Mouse (Mus musculus) limb, embryonic 14.5 days (tissue): Measurements from ENCODE around the gene Gm6309. TPM values are rescaled to one million over a fixed set of nuclear protein-coding genes. Genes with fewer than 3 reads are reported as not detected.
"Not testable (repeated sequence)": the region's sequence is repeated elsewhere in the genome, so short reads cannot be mapped to it uniquely, and the experiment has no call there.

Experiments
- ATAC-seq: fragments of 200-750 bp; cut with Nextera tagmentation; 2 replicates; pipeline ENCODE4 v1.8.0; 2017; ENCODE audit warnings: low read depth, moderate number of reproducible peaks, moderate TSS enrichment; ENCODE audit not compliant: low FRiP score
- DNase-seq: peaks from one replicate; pipeline ENCODE4 v3.0.0-alpha.2; 2015; ENCODE audit warnings: low spot score
- H3K27ac ChIP-seq: fragments of 300-500 bp; sonication (generic); replicated peaks from 2 replicates; pipeline ENCODE4 v1.5.1; 2014; ENCODE audit warnings: low read depth, mild to moderate bottlenecking, low read length, moderate library complexity, mixed read lengths
- H3K27me3 ChIP-seq: fragments of 300-500 bp; sonication (generic); 2 replicates; pipeline ENCODE4 v1.6.1; 2014; ENCODE audit warnings: low read length, mixed read lengths; ENCODE audit not compliant: control insufficient read depth, insufficient read depth
- H3K36me3 ChIP-seq: fragments of 300-500 bp; sonication (generic); 2 replicates; pipeline ENCODE4 v1.6.1; 2014; ENCODE audit warnings: mild to moderate bottlenecking, low read length, moderate library complexity, mixed read lengths; ENCODE audit not compliant: control insufficient read depth, insufficient read depth
- H3K4me1 ChIP-seq: fragments of 300-500 bp; sonication (generic); 2 replicates; pipeline ENCODE4 v1.6.1; 2014; ENCODE audit warnings: antibody characterized with exemption, low read length, mixed read lengths; ENCODE audit not compliant: control insufficient read depth, insufficient read depth
- H3K4me2 ChIP-seq: fragments of 300-500 bp; sonication (generic); replicated peaks from 2 replicates; pipeline ENCODE4 v1.6.1; 2014; ENCODE audit warnings: low read depth, mild to moderate bottlenecking, low read length, moderate library complexity; ENCODE audit not compliant: severe bottlenecking
- H3K4me3 ChIP-seq: fragments of 300-500 bp; sonication (generic); replicated peaks from 2 replicates; pipeline ENCODE4 v1.5.1; 2014; ENCODE audit warnings: low read length
- H3K9ac ChIP-seq: fragments of 300-500 bp; sonication (generic); 2 replicates; pipeline ENCODE4 v1.6.1; 2014; ENCODE audit warnings: mild to moderate bottlenecking, low read depth, low read length, moderate library complexity; ENCODE audit not compliant: severe bottlenecking
- H3K9me3 ChIP-seq: fragments of 300-500 bp; sonication (generic); 2 replicates; pipeline ENCODE4 v1.6.1; 2016; ENCODE audit warnings: low read length; ENCODE audit not compliant: control insufficient read depth
- POLR2A ChIP-seq: fragments of 200-500 bp; IDR thresholded peaks from 2 replicates; pipeline ENCODE4 v1.8.0; 2012; ENCODE audit warnings: inconsistent platforms, mild to moderate bottlenecking, moderate library complexity, borderline replicate concordance; ENCODE audit not compliant: insufficient read depth, insufficient read length; ENCODE audit errors: extremely low read depth
- WGBS: fragments of 180-500 bp; shearing (Covaris S2); extraction: QIAGEN DNeasy Blood & Tissue Kit; methylation state at CpG from one replicate; pipeline ENCODE4 v1.1.7; 2014; 5-methylcytosine and 5-hydroxymethylcytosine counted together
- polyA plus RNA-seq, 2 experiments: library from polyadenylated mRNA; depleted of rRNA in 1 of 2; stranded (reverse) in 1 of 2; unstranded in 1 of 2; fragments of >200 nt; fragmentation: Nextera tagmentation in 1 of 2; extraction: Ambion mirVana in 1 of 2; gene quantifications; 2 replicates each; pipeline versions ENCODE4 v1.2.1 to v1.2.3; 2012 to 2014

Gene Gm6309
- polyA plus RNA-seq (2012; rRNA removed), result not detected in 2 replicates
- polyA plus RNA-seq (2014; fragmentation: Nextera tagmentation; extraction: Ambion mirVana), result not detected in 2 replicates

DNA sequence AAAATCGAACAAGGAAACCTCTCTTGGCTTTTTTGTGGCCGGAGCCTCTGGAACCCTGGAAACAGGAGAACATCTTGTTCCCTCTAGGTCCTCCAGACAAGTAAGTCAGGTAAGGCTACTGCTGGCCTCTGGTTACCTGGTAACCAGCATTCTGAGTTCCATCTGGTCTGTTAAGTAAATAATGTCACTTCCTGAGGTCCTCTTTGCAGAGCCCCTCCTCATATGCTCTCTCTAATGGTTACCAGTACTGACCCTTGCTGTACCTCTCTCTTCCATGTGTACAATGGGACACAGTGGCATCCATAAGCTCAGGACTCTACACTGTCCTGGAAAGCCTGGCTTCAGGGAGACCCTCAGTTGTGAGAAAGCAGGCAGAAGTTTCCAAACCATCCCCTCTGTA lies at the start of gene Gm6309:
Gene Gm6309, minus strand, starts transcription at position 101 of the 400 bp plus-strand sequence.
- H3K27ac ChIP-seq, ATAC-seq, H3K27me3 ChIP-seq, H3K4me3 ChIP-seq, DNase-seq, H3K4me1 ChIP-seq, H3K9ac ChIP-seq, H3K4me2 ChIP-seq, H3K36me3 ChIP-seq, H3K9me3 ChIP-seq: not testable (repeated sequence)
- 79% methylated on average over 2 of the region's 2 CpGs for WGBS

DNA sequence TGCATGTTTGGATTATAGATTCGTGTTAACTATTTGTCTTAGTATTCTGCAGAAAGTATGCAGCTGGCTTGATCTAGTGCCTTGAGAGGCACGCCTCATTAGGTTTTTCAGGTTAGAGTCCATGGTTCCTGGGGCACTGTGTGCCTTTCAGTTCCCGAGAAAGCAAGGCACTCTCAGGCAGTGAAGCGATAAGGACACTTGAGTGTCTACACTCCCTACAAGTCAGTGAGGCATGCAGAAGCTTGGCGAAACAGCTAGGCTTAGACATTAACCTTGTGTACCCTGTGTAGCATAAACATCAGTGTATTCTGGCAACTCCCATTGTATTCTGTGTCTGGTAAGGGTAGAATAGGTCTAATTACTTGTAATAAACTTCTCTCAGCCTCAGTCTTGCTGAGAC lies 35.0 kb upstream of the Gm6309 start:
- WGBS, result 97% methylated on average over 5 of the region's 5 CpGs
- H3K4me1 ChIP-seq, result no peaks in the 10 kb centered on the region
- no peak overlapping the region for H3K4me2 ChIP-seq
- no peak overlapping the region for H3K27ac ChIP-seq
- H3K27me3 ChIP-seq, result no peaks in the 10 kb centered on the region
- H3K9me3 ChIP-seq, result no peaks in the 10 kb centered on the region
- peaks cover 65% of the 10 kb centered on the region for H3K36me3 ChIP-seq
- H3K9ac ChIP-seq, result no peak overlapping the region
- H3K4me3 ChIP-seq, result no peak overlapping the region
- DNase-seq, result no peak
- ATAC-seq, result no peak
- no peak for TF ChIP-seq POLR2A

DNA sequence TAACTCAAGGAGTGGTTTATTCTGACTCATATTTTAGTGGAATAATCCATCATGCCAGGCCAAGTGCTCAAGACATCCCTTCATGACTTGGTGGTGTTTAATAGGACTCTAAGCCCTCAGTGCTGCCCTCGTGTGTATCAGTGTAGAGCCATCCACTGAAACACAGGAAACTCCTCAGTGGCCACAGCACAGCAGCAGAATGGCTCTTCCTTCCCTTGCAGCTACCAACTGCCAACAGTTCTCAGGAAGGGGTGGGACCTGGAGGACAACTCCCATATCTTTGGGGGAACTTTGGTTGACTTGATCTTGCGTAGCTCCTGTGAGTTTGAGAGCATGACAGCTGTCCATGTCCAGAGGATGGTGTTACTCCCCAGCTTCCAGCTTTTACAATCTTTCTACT lies 33.4 kb upstream of the Gm6309 start:
- H3K4me2 ChIP-seq, result no peak overlapping the region
- 83% methylated on average over 2 of the region's 2 CpGs for WGBS
- no peak for DNase-seq
- ATAC-seq, result no peak
- H3K36me3 ChIP-seq, result peaks cover 52% of the 10 kb centered on the region
- no peaks in the 10 kb centered on the region for H3K4me1 ChIP-seq
- no peaks in the 10 kb centered on the region for H3K27me3 ChIP-seq
- H3K9ac ChIP-seq, result no peak overlapping the region
- H3K27ac ChIP-seq, result no peak overlapping the region
- no peak overlapping the region for H3K4me3 ChIP-seq
- no peaks in the 10 kb centered on the region for H3K9me3 ChIP-seq
- TF ChIP-seq POLR2A, result no peak

DNA sequence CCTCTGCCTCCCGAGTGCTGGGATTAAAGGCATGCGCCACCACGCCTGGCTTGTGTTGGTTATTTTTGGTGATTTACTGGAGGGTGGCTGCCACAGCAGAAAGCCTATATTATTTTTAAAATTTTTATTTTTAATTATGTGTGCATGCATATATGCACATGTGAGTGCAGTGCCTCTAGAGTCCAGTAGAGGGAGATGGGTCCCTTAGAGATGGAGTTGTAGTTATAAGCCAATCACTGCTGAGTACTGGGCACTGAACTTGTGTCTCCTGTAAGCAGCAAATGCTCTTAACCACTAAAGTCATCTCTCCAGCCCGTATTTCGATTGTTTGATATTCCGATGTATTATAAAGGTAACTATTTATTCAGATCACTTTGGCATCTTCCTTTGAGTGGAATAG lies 30.1 kb upstream of the Gm6309 start:
- Histone ChIP-seq H3K27ac (no peak overlapping the region), H3K27me3 (no peaks in the 10 kb centered on the region), H3K4me2 (no peak overlapping the region), H3K9ac (no peak overlapping the region), H3K4me1 (no peaks in the 10 kb centered on the region), H3K9me3 (no peaks in the 10 kb centered on the region), H3K36me3 (peaks cover 25% of the 10 kb centered on the region), H3K4me3 (no peak overlapping the region)
- no peak for TF ChIP-seq POLR2A
- 96% methylated on average over 6 of the region's 6 CpGs for WGBS
- DNase-seq (no peak), ATAC-seq (no peak)

DNA sequence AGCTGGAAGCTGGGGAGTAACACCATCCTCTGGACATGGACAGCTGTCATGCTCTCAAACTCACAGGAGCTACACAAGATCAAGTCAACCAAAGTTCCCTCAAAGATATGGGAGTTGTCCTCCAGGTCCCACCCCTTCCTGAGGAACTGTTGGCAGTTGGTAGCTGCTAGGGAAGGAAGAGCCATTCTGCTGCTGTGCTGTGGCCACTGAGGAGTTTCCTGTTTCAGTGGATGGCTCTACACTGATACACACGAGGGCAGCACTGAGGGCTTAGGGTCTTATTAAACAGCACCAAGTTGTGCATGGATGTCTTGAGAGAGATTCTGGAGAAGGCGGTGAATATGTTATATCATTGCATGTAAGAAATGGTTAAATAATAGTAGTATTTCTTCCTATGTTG lies 29.0 kb upstream of the Gm6309 start:
- Histone ChIP-seq H3K4me1 (no peaks in the 10 kb centered on the region), H3K4me3 (no peak overlapping the region), H3K9ac (no peak overlapping the region), H3K27me3 (no peaks in the 10 kb centered on the region), H3K4me2 (no peak overlapping the region), H3K36me3 (peaks cover 15% of the 10 kb centered on the region), H3K9me3 (no peaks in the 10 kb centered on the region), H3K27ac (no peak overlapping the region)
- TF ChIP-seq POLR2A, result no peak
- no peak for DNase-seq
- 83% methylated on average over 2 of the region's 2 CpGs for WGBS
- no peak for ATAC-seq

DNA sequence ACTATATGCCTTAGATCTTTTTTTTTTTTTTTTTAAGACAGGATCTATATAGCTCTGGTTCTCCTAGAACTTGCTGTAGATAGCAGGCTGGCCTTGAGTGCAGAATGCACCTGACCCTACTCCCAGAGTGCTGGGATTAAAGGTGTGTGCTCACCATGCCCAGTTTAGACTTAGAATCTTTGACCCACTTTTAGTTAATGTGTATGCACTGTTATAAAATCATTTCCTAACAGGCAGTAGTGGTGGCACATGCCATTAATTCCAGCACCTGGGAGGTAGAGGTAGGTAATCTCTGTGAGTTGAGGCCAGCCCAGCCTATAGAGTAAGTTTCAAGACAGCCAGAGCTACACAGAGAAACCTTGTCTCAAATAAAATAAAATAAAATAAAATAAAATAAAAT lies 28.6 kb upstream of the Gm6309 start:
- DNase-seq (no peak), ATAC-seq (no peak)
- no peaks in the 10 kb centered on the region for H3K9me3 ChIP-seq
- H3K4me3 ChIP-seq, result no peak overlapping the region
- H3K36me3 ChIP-seq, result peaks cover 11% of the 10 kb centered on the region; the same call in 1 of the 2 replicates
- H3K4me1 ChIP-seq, result no peaks in the 10 kb centered on the region
- H3K9ac ChIP-seq, result no peak overlapping the region
- H3K4me2 ChIP-seq, result no peak overlapping the region
- no peak for TF ChIP-seq POLR2A
- H3K27ac ChIP-seq, result no peak overlapping the region
- no peaks in the 10 kb centered on the region for H3K27me3 ChIP-seq
